In genomic region chr19:34684857-34685256, GRCm38 (mm10) we compare ENCODE assay signal across 11 mouse cellular contexts. TPM values are rescaled to one million over a fixed set of nuclear protein-coding genes. Genes with fewer than 3 reads are reported as not detected.
DNase-seq lines count a peak whose midpoint lies in the region; ATAC-seq and TF ChIP-seq lines count a peak whose summit lies in the region.
"Had no signal": no experiment of that assay in that cellular context is flagged by ENCODE, and none has a peak within 500 bp of the region (broad histone marks: within the 10 kb centered on the region; RNA-seq: fewer than 3 reads in every experiment).

No protein-coding gene starts in this region.

- H3K4me1 ChIP-seq in lung, adult 2 months (ENCODE audit: control insufficient read depth, insufficient read depth, low read length): no peaks in the 10 kb centered on the region
- H3K4me1 ChIP-seq: hindbrain, embryonic 15.5 days; neural tube, embryonic 13.5 days had no signal

- peak; percentile 82 for TF ChIP-seq CTCF in lung, adult 2 months (IDR thresholded peaks at IDR 0.05; ENCODE audit: insufficient read depth, low read length)

- WGBS in lung, adult 2 months: 61% methylated on average over 1 of the region's 1 CpGs

- ATAC-seq in cerebellum, adult (ENCODE audit: insufficient number of reproducible peaks, low FRiP score, low TSS enrichment): peak; percentile 56; the same call in 1 of the 2 replicates

- TF ChIP-seq POLR2A in lung, adult 2 months (IDR thresholded peaks at IDR 0.05; ENCODE audit: borderline replicate concordance, extremely low read depth, low read depth, low read length): no peak

- no peak overlapping the region for H3K4me3 ChIP-seq in lung, adult 2 months (replicated peaks; ENCODE audit: extremely low read depth, low read depth, low read length)
- H3K4me3 ChIP-seq: hindbrain, embryonic 15.5 days; neural tube, embryonic 13.5 days had no signal

- no peak for DNase-seq in cerebellum, adult 9-10 months
- DNase-seq in ovary, postnatal 36 days (ENCODE audit: low spot score): peak; percentile 47
- no peak for DNase-seq in ovary, adult 18-20 months (ENCODE audit: low spot score)
- DNase-seq in embryo, embryonic 10.5 days (ENCODE audit: low spot score): peak; percentile 59
- peak; percentile 46 to 65 for DNase-seq in kidney, adult 8-10 months
- DNase-seq in lung, adult 2 months: peak; percentile 32
- DNase-seq in spleen, postnatal 36 days (ENCODE audit: low spot score in 2 of 2): peak; percentile 4 to 25

RNA-seq across cellular contexts. Expression of gene Ifit1, which starts 44.2 kb away (rescaled TPM):
- 3.5 and 5.0 TPM in 2 replicates for polyA plus RNA-seq in lung, adult 2 months (2012; rRNA removed)
- polyA plus RNA-seq: G1E had no signal

RNA-seq across cellular contexts. Expression of gene Ifit1bl2, which starts 44.3 kb away (rescaled TPM):
- 0.25 and 0.30 TPM in 2 replicates for polyA plus RNA-seq in lung, adult 2 months (2012; rRNA removed)
- polyA plus RNA-seq: G1E had no signal

Comparison
In these comparisons a context has a peak if more than half of its experiments do, and no peak if none do; other contexts are left out.
1. DNase-seq: peak in ovary, postnatal 36 days (single experiment), embryo, embryonic 10.5 days (single experiment), kidney, adult 8-10 months (2 of 2), lung, adult 2 months (single experiment) and spleen, postnatal 36 days (2 of 2); none in cerebellum, adult 9-10 months (single experiment) and ovary, adult 18-20 months (single experiment).